Mouse (Mus musculus) neutrophil, adult 59 days (primary cell): ENCODE results near the gene Itfg1. TPM values are rescaled to one million over a fixed set of nuclear protein-coding genes. Genes with fewer than 3 reads are reported as not detected.

Experiments
- total RNA-seq, 2 experiments: library from RNA; stranded (reverse); gene quantifications; 1 replicate in 1 of 2; 2 replicates in 1 of 2; pipeline ENCODE4 v1.2.4; 2023

Itfg1 gene
- total RNA-seq, result 10 to 100 TPM; 25.8 to 28.9 TPM

DNA sequence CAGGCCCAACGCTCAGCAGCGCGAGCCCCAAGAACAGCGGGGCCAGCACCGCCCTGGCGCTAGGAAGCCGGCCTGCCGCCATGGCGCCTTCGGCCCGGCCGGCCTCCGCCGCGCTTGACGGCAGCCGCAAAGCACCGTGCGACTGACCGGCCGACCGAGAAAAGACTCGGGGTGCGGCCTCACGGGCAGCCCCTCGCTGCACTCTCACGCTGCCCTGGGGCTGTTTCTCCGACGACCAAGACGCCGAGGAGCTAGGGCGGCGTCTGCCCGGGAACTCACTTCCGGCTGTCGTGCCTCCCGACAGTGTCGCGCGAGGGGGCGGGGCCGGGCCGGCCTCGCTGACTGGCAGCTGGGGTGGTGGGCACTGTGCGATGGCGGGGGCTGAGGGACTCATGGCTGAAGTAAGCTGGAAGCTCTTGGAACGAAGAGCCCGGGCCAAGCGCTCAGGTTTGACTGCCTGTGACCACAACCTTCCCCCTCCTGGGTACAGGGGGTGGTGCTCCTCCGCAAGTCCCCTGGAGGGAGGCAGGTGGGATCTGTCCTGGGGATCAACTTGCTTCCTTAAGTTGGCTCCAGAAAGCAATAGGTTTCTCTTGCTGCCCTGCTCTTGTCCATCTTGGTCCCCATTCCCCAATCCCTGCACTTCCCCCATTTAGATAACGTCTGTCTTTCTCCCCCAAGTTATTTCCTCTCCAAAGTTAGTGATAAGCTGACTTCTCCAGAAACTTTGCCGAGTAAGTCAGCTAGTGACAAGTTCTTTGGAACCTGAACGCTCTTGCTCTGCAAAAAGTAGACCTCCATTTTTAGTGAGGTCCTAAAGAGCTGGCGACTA, at the start of gene Itfg1, which contains the start of gene Phkb:
Itfg1 (minus strand) TSS at position 265 of the 832 bp plus-strand sequence.
Phkb (plus strand) TSS at position 303 of the 832 bp plus-strand sequence.

DNA sequence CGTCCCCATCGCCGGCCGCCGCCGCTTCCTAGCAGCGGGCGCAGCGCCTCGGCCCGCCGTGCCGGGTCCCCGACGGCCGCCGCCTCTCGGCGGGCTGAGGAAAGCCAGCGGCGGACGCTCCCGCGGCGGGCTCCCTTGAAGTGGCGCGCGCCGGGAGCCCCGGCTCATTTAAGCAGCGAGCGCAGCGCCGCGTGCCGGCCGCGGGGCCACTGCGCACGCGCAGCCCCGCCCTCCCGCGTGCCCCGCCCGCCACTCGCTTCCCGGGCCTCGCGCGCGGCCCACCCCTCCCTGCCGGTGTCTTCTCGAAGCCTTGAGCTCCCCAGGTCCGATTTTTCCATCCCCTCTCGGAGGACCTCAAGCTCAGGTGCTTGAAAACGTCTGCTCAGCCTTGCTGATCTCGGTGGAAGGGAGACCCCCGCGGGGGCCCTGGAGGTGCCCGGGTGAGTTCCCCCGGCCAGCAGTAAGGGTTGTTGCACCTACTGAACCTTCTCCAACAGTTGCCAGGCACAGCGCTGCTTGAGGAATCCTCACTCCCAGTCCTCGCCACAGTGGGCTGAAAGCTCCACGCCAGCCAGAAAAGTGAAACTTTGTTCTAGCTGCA, 139.9 kb downstream of the Itfg1 start, which contains the start of gene Neto2:
Neto2 (minus strand) TSS at position 174 of the 601 bp plus-strand sequence.

Other genes with a start within 250 kb of the Itfg1 start
- 1 to 10 TPM; 4.0 to 4.1 TPM for gene Neto2, start 140.0 kb downstream of the Itfg1 start, total RNA-seq
- gene Phkb, start within 50 bp of the Itfg1 start, total RNA-seq, result 10 to 100 TPM; 29.2 to 31.9 TPM